8 mouse cellular contexts compared by ENCODE assay signal in the genomic region with DNA sequence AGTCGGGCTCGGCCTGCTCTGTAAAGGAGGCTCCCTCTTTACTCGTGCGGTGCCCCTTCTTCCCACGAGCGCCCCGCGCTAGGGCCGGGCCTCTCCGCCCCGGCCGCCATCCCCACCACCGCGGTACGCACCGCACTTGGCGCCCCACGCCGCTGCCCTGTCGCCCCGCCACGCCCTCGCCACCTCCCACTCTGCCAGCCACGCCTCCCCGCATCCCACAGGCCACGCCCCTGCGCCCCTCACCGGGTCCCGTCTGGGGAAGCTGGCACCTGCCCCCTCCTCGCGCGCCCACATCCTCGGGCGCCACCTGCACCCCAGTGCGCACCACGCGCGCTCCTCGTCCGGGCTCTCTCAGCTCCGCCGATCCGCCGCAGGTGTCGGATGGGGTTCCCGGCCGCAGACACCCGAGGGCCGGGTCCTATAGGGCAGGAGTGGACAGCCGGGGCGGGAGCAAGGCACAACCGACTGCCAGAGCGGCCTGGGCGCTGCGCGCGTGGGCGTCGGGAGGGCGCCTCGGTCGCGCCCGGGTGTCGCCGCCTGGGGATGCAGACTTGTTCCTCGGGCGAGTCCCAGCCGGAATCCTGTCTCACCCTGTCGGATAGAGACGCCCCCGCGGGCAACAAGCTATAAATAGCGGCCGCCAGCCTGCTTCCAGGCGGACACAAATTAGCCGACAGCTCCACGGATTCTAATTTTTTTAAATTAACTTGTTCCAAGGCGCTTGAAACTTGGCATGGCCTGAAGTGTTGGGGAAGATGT. TPM values are rescaled to one million over a fixed set of nuclear protein-coding genes. Genes with fewer than 3 reads are reported as not detected.
A peak's percentile ranks its signal among the peaks of the same experiment; 100 is the strongest.
DNase-seq lines count a peak whose midpoint lies in the region; ATAC-seq and TF ChIP-seq lines count a peak whose summit lies in the region.

TSS of gene Gja3 (minus strand) at position 538 of the 759 bp plus-strand sequence.

- TF ChIP-seq CTCF in thymus, adult 2 months (IDR thresholded peaks at IDR 0.05; ENCODE audit: borderline replicate concordance, control insufficient read depth, extremely low read depth, insufficient read depth, low read length, poor library complexity) = no peak

- H3K27ac ChIP-seq in heart, embryonic 13.5 days (replicated peaks) = peak within 1 kb of the TSS; percentile 66
- no peak within 1 kb of the TSS for H3K27ac ChIP-seq in midbrain, embryonic 16.5 days (ENCODE audit: low read length)
- H3K27ac ChIP-seq in thymus, adult 2 months (ENCODE audit: control insufficient read depth, insufficient read depth, low read length) = no peak within 1 kb of the TSS

- H3K36me3 ChIP-seq in heart, embryonic 13.5 days = no peaks in the 10 kb centered on the region
- no peaks in the 10 kb centered on the region for H3K36me3 ChIP-seq in midbrain, embryonic 16.5 days (ENCODE audit: control insufficient read depth, insufficient read depth, low read length)
- H3K36me3 ChIP-seq in thymus, adult 2 months (ENCODE audit: control insufficient read depth, insufficient read depth, low read length) = no peaks in the 10 kb centered on the region

- peak; percentile 60 for ATAC-seq in heart, embryonic 13.5 days (ENCODE audit: extremely low read depth, insufficient number of reproducible peaks, low FRiP score, low TSS enrichment)
- peak; percentile 70; the same call in 1 of the 2 replicates for ATAC-seq in midbrain, embryonic 16.5 days

- H3K4me2 ChIP-seq in heart, embryonic 13.5 days = peak within 1 kb of the TSS; percentile 88
- H3K4me2 ChIP-seq in midbrain, embryonic 16.5 days (ENCODE audit: low read length) = peak within 1 kb of the TSS; percentile 92

- no peaks in the 10 kb centered on the region for H3K9me3 ChIP-seq in heart, embryonic 13.5 days
- no peaks in the 10 kb centered on the region for H3K9me3 ChIP-seq in midbrain, embryonic 16.5 days (replicated peaks; ENCODE audit: control insufficient read depth, low read length, poor library complexity, severe bottlenecking)

- TF ChIP-seq POLR2A in thymus, adult 2 months (IDR thresholded peaks at IDR 0.05; ENCODE audit: control insufficient read depth, extremely low read depth, insufficient read depth, low read length, poor library complexity) = no peak

- WGBS in heart, embryonic 13.5 days = under 1% methylated on average over 79 of the region's 79 CpGs
- WGBS in midbrain, embryonic 16.5 days = under 1% methylated on average over 76 of the region's 79 CpGs
- 1% methylated on average over 78 of the region's 79 CpGs for WGBS in thymus, adult 2 months

- H3K9ac ChIP-seq in heart, embryonic 13.5 days = peak within 1 kb of the TSS; percentile 82
- peak within 1 kb of the TSS; percentile 43 for H3K9ac ChIP-seq in midbrain, embryonic 16.5 days (ENCODE audit: low read depth, low read length)

- peak; percentile 3 to 14 for DNase-seq in layer of hippocampus, postnatal 36 days
- no peak for DNase-seq in layer of hippocampus, adult 9-11 months
- peak; percentile 59 for DNase-seq in embryo, embryonic 9.5 days (ENCODE audit: extremely low spot score)
- peak; percentile 4 to 11 for DNase-seq in left cerebral cortex, adult 8-10 months (ENCODE audit: low spot score in 2 of 2)
- peak; percentile 83 for DNase-seq in thymus, adult 2 months
- no peak for DNase-seq in urinary bladder, postnatal 14 days (ENCODE audit: low spot score)

- H3K4me3 ChIP-seq in heart, embryonic 13.5 days = peak within 1 kb of the TSS; percentile 78
- H3K4me3 ChIP-seq in midbrain, embryonic 16.5 days (ENCODE audit: low read depth, low read length) = peak within 1 kb of the TSS; percentile 51
- peak within 1 kb of the TSS; percentile 17; the same call in 1 of the 2 replicates for H3K4me3 ChIP-seq in thymus, adult 2 months (ENCODE audit: control insufficient read depth, insufficient read depth, low read length)

- H3K4me1 ChIP-seq in heart, embryonic 13.5 days = peaks cover 28% of the 10 kb centered on the region
- peaks cover 8% of the 10 kb centered on the region; the same call in 1 of the 2 replicates for H3K4me1 ChIP-seq in midbrain, embryonic 16.5 days (ENCODE audit: control insufficient read depth, insufficient read depth, low read length)
- H3K4me1 ChIP-seq in thymus, adult 2 months (replicated peaks; ENCODE audit: control insufficient read depth, insufficient read depth, low read length) = peaks cover 2% of the 10 kb centered on the region; the same call in 1 of the 2 replicates

- H3K27me3 ChIP-seq in heart, embryonic 13.5 days (replicated peaks) = peaks cover 55% of the 10 kb centered on the region
- H3K27me3 ChIP-seq in midbrain, embryonic 16.5 days (ENCODE audit: control insufficient read depth, insufficient read depth, low read depth, low read length) = peaks cover 38% of the 10 kb centered on the region
- peaks cover 10% of the 10 kb centered on the region for H3K27me3 ChIP-seq in thymus, adult 2 months (ENCODE audit: control insufficient read depth, insufficient read depth, low read length)

RNA-seq across cellular contexts. Expression of gene Gja3, which starts in this region (rescaled TPM):
- total RNA-seq in layer of hippocampus, postnatal 36 days (2021) = 1 to 10 TPM in 1 of 2 experiments, under 1 TPM in 1; 0.30 to 1.0 TPM
- 19.9 and 23.8 TPM in 2 replicates for polyA plus RNA-seq in heart, embryonic 13.5 days (2015; fragmentation: Nextera tagmentation; extraction: Ambion mirVana)
- under 1 TPM in 3 of 4 experiments, not detected in 1; 0.13 to 0.19 (median 0.16) TPM for total RNA-seq in left cerebral cortex, adult 8-10 months (2022)
- 0.21 and 0.61 TPM in 2 replicates for polyA plus RNA-seq in midbrain, embryonic 16.5 days (2015; fragmentation: Nextera tagmentation; extraction: Ambion mirVana)
- 0.13 and 1.0 TPM in 2 replicates for polyA plus RNA-seq in thymus, adult 2 months (2012; rRNA removed)

Comparison
In these comparisons a context has a peak if more than half of its experiments do, and no peak if none do; other contexts are left out.
1. RNA of gene Gja3 (polyA plus RNA-seq): 19.9 to 23.8 TPM in heart, embryonic 13.5 days; 0.13 to 1.0 TPM in thymus, adult 2 months and 0.21 to 0.61 TPM in midbrain, embryonic 16.5 days; every median in the first group is over 10 times any median in the second.
2. DNase-seq: peak in layer of hippocampus, postnatal 36 days (2 of 2), embryo, embryonic 9.5 days (single experiment) and thymus, adult 2 months (single experiment); none in layer of hippocampus, adult 9-11 months (single experiment) and urinary bladder, postnatal 14 days (single experiment).
3. Peak in DNase-seq in left cerebral cortex, adult 8-10 months; RNA of the gene not detected or under 1 TPM.
4. Peak in ATAC-seq, H3K4me3 ChIP-seq, H3K9ac ChIP-seq and H3K4me2 ChIP-seq in midbrain, embryonic 16.5 days; RNA of the gene not detected or under 1 TPM.
5. H3K4me3 ChIP-seq: peak in every context shown above with its lines; median percentile 78 in heart, embryonic 13.5 days; 51 in midbrain, embryonic 16.5 days; 17 in thymus, adult 2 months.